Mouse (Mus musculus) kidney, postnatal 0 days (tissue): ENCODE results near the gene Gpr83. TPM values are rescaled to one million over a fixed set of nuclear protein-coding genes. Genes with fewer than 3 reads are reported as not detected.

ENCODE experiments used
- ATAC-seq: fragments of 200-750 bp; cut with Nextera tagmentation; replicated peaks from 2 replicates; pipeline ENCODE4 v1.8.0; 2017; ENCODE audit warnings: low read depth, moderate number of reproducible peaks, moderate TSS enrichment, moderate library complexity; ENCODE audit not compliant: low FRiP score
- DNase-seq: peaks from one replicate; pipeline ENCODE4 v3.0.0-alpha.2; 2016; ENCODE audit warnings: low spot score
- H3K27ac ChIP-seq: fragments of 300-500 bp; sonication (generic); 2 replicates; pipeline ENCODE4 v1.5.1; 2014; ENCODE audit warnings: mild to moderate bottlenecking
- H3K27me3 ChIP-seq: fragments of 300-500 bp; sonication (generic); 2 replicates; pipeline ENCODE4 v1.6.1; 2014; ENCODE audit warnings: low read length, mixed read lengths; ENCODE audit not compliant: insufficient read depth
- H3K36me3 ChIP-seq: fragments of 300-500 bp; sonication (generic); 2 replicates; pipeline ENCODE4 v1.6.1; 2014; ENCODE audit warnings: low read length, mixed read lengths; ENCODE audit not compliant: insufficient read depth
- H3K4me1 ChIP-seq: fragments of 300-500 bp; sonication (generic); replicated peaks from 2 replicates; pipeline ENCODE4 v1.6.1; 2014; ENCODE audit warnings: antibody characterized with exemption, low read length, mixed read lengths; ENCODE audit not compliant: insufficient read depth
- H3K4me2 ChIP-seq: fragments of 300-500 bp; sonication (generic); 2 replicates; pipeline ENCODE4 v1.6.1; 2014; ENCODE audit warnings: mild to moderate bottlenecking, low read length, moderate library complexity, mixed read lengths
- H3K4me3 ChIP-seq: fragments of 300-500 bp; sonication (generic); replicated peaks from 2 replicates; pipeline ENCODE4 v1.5.1; 2014; ENCODE audit warnings: low read depth, low read length
- H3K9ac ChIP-seq: fragments of 300-500 bp; sonication (generic); 2 replicates; pipeline ENCODE4 v1.6.1; 2014; ENCODE audit warnings: low read depth, low read length
- H3K9me3 ChIP-seq: fragments of 300-500 bp; sonication (generic); replicated peaks from 2 replicates; pipeline ENCODE4 v1.6.1; 2016; ENCODE audit warnings: low read length, inconsistent platforms, mixed read lengths
- CTCF ChIP-seq: IDR thresholded peaks from 2 replicates; pipeline ENCODE4 v1.5.1; 2016; ENCODE audit warnings: antibody characterized with exemption, low read depth, mild to moderate bottlenecking, moderate library complexity
- WGBS: fragments of 180-500 bp; shearing (Covaris S2); extraction: QIAGEN DNeasy Blood & Tissue Kit; methylation state at CpG from one replicate; pipeline ENCODE4 v1.1.7; 2014; 5-methylcytosine and 5-hydroxymethylcytosine counted together
- polyA plus RNA-seq: library from polyadenylated mRNA; unstranded; fragments of >200 nt; fragmentation: Nextera tagmentation; extraction: Ambion mirVana; gene quantifications from 2 replicates; pipeline ENCODE4 v1.2.1, GENCODE M21; 2015

The Gpr83 gene
- polyA plus RNA-seq, 1 experiment from 2014 or later: 0.59 TPM

GRCm38 (mm10) chr9:14907816-14908415, 47.9 kb downstream of the Gpr83 start:
- H3K9ac ChIP-seq: no peak overlapping the region
- no peak for ATAC-seq
- no peaks in the 10 kb centered on the region for H3K9me3 ChIP-seq
- H3K27ac ChIP-seq: no peak overlapping the region
- H3K4me2 ChIP-seq: no peak overlapping the region
- H3K27me3 ChIP-seq: no peaks in the 10 kb centered on the region
- 0 out of 2 replicates have a peak, but pooled peaks cover 2% of the 10 kb centered on the region for H3K4me1 ChIP-seq
- H3K4me3 ChIP-seq: no peak overlapping the region
- no peak for TF ChIP-seq CTCF
- no peaks in the 10 kb centered on the region for H3K36me3 ChIP-seq
- WGBS: 43% methylated on average over 7 of the region's 7 CpGs
- DNase-seq: no peak

GRCm38 (mm10) chr9:14909981-14910380, 50.0 kb downstream of the Gpr83 start:
- WGBS: 55% methylated on average over 5 of the region's 5 CpGs
- H3K36me3 ChIP-seq: no peaks in the 10 kb centered on the region

GRCm38 (mm10) chr9:14912037-14912436, 52.0 kb downstream of the Gpr83 start:
- H3K27ac ChIP-seq: no peak overlapping the region
- WGBS: 80% methylated on average over 2 of the region's 2 CpGs
- no peaks in the 10 kb centered on the region for H3K36me3 ChIP-seq
- H3K4me1 ChIP-seq: no peaks in the 10 kb centered on the region
- H3K9me3 ChIP-seq: no peaks in the 10 kb centered on the region
- TF ChIP-seq CTCF: no peak
- no peak overlapping the region for H3K9ac ChIP-seq
- H3K4me2 ChIP-seq: no peak overlapping the region
- no peak overlapping the region for H3K4me3 ChIP-seq
- H3K27me3 ChIP-seq: no peaks in the 10 kb centered on the region
- ATAC-seq (no peak), DNase-seq (no peak)

More at GRCm38 (mm10) chr9:14909981-14910380, 50.0 kb downstream of the Gpr83 start:
- no peak for DNase-seq
- no peak overlapping the region for H3K27ac ChIP-seq
- ATAC-seq: no peak
- no peaks in the 10 kb centered on the region for H3K9me3 ChIP-seq
- 0 out of 2 replicates have a peak, but pooled peaks cover 2% of the 10 kb centered on the region for H3K4me1 ChIP-seq
- H3K9ac ChIP-seq: no peak overlapping the region
- H3K4me3 ChIP-seq: no peak overlapping the region
- H3K27me3 ChIP-seq: no peaks in the 10 kb centered on the region
- no peak overlapping the region for H3K4me2 ChIP-seq
- no peak for TF ChIP-seq CTCF

- TF ChIP-seq CTCF: no peak
- Histone ChIP-seq H3K27me3 (no peaks in the 10 kb centered on the region), H3K9me3 (no peaks in the 10 kb centered on the region), H3K4me2 (no peak overlapping the region), H3K4me1 (peaks cover 3% of the 10 kb centered on the region; the same call in 1 of the 2 replicates), H3K4me3 (no peak overlapping the region), H3K9ac (no peak overlapping the region), H3K36me3 (no peaks in the 10 kb centered on the region), H3K27ac (no peak overlapping the region)
- no peak for DNase-seq
- WGBS: 64% methylated on average over 2 of the region's 2 CpGs
- ATAC-seq: no peak
Measured at GRCm38 (mm10) chr9:14917661-14918060, 57.7 kb downstream of the Gpr83 start.

GRCm38 (mm10) chr9:14918825-14919668, 59.0 kb downstream of the Gpr83 start:
- H3K27ac ChIP-seq: 0 out of 2 replicates have a peak overlapping the region, but pooled peaks have one; percentile 10
- no peak overlapping the region for H3K9ac ChIP-seq
- no peak for TF ChIP-seq CTCF
- ATAC-seq: no peak
- H3K9me3 ChIP-seq: no peaks in the 10 kb centered on the region
- peak; percentile 62 for DNase-seq
- H3K4me2 ChIP-seq: no peak overlapping the region
- H3K27me3 ChIP-seq: no peaks in the 10 kb centered on the region
- H3K4me1 ChIP-seq: peaks cover 3% of the 10 kb centered on the region; the same call in 1 of the 2 replicates
- 8% methylated on average over 5 of the region's 5 CpGs for WGBS
- H3K36me3 ChIP-seq: no peaks in the 10 kb centered on the region
- no peak overlapping the region for H3K4me3 ChIP-seq

Other genes starting within 250 kb of the Gpr83 start
- 12.0 and 12.8 TPM in 2 replicates for gene Amotl1, start 215.2 kb upstream of the Gpr83 start, polyA plus RNA-seq
- 0.08 and 0.11 TPM in 2 replicates for gene Piwil4, start 119.5 kb upstream of the Gpr83 start, polyA plus RNA-seq
- 2.9 and 3.2 TPM in 2 replicates for gene Fut4, start 107.8 kb upstream of the Gpr83 start, polyA plus RNA-seq
- gene 1700012B09Rik, start 89.2 kb upstream of the Gpr83 start, polyA plus RNA-seq: not detected in 2 replicates
- 14.4 and 15.5 TPM in 2 replicates for gene Mre11a, start 75.6 kb upstream of the Gpr83 start, polyA plus RNA-seq
- gene Ankrd49, start 75.4 kb upstream of the Gpr83 start, polyA plus RNA-seq: 40.1 and 40.7 TPM in 2 replicates
- gene Izumo1r, start 43.7 kb downstream of the Gpr83 start, polyA plus RNA-seq: 0.19 and 0.20 TPM in 2 replicates
- 29.9 and 37.3 TPM in 2 replicates for gene Panx1, start 185.3 kb downstream of the Gpr83 start, polyA plus RNA-seq